Mouse (Mus musculus) lung, embryonic 15.5 days (tissue): ENCODE data around the gene Hsd3b7. TPM values are rescaled to one million over a fixed set of nuclear protein-coding genes. Genes with fewer than 3 reads are reported as not detected.
"Not testable (repeated sequence)": the region's sequence is repeated elsewhere in the genome, so short reads cannot be mapped to it uniquely, and the experiment has no call there.

Experiments used
- ATAC-seq: fragments of 200-750 bp; cut with Nextera tagmentation; 2 replicates; pipeline ENCODE4 v1.8.0; 2017; ENCODE audit warnings: moderate number of reproducible peaks, borderline replicate concordance; ENCODE audit not compliant: low FRiP score, low TSS enrichment; ENCODE audit errors: extremely low read depth
- H3K27ac ChIP-seq: fragments of 300-500 bp; sonication (generic); 2 replicates; pipeline ENCODE4 v1.5.1; 2015; ENCODE audit warnings: moderate library complexity, mild to moderate bottlenecking, inconsistent platforms
- H3K27me3 ChIP-seq: fragments of 300-500 bp; sonication (generic); 2 replicates; pipeline ENCODE4 v1.6.1; 2015; ENCODE audit warnings: inconsistent platforms
- H3K36me3 ChIP-seq: fragments of 300-500 bp; sonication (generic); 2 replicates; pipeline ENCODE4 v1.6.1; 2015; ENCODE audit warnings: inconsistent platforms
- H3K4me1 ChIP-seq: fragments of 300-500 bp; sonication (generic); 2 replicates; pipeline ENCODE4 v1.6.1; 2015; ENCODE audit warnings: inconsistent platforms
- H3K4me2 ChIP-seq: fragments of 300-500 bp; sonication (generic); 2 replicates; pipeline ENCODE4 v1.6.1; 2015; ENCODE audit warnings: inconsistent platforms, mild to moderate bottlenecking, moderate library complexity
- H3K4me3 ChIP-seq: fragments of 300-500 bp; sonication (generic); 2 replicates; pipeline ENCODE4 v1.5.1; 2015; ENCODE audit warnings: mild to moderate bottlenecking, inconsistent platforms
- H3K9ac ChIP-seq: fragments of 300-500 bp; sonication (generic); 2 replicates; pipeline ENCODE4 v1.6.1; 2015; ENCODE audit warnings: inconsistent platforms
- H3K9me3 ChIP-seq: fragments of 300-500 bp; sonication (generic); 2 replicates; pipeline ENCODE4 v1.6.1; 2016; ENCODE audit warnings: inconsistent platforms
- WGBS: fragments of 180-500 bp; shearing (Covaris S2); methylation state at CpG from one replicate; pipeline ENCODE4 v1.1.7; 2015; 5-methylcytosine and 5-hydroxymethylcytosine counted together
- polyA plus RNA-seq: library from polyadenylated mRNA; unstranded; fragments of >200 nt; fragmentation: Nextera tagmentation; extraction: Ambion mirVana; gene quantifications from 2 replicates; pipeline ENCODE4 v1.2.1, GENCODE M21; 2015

Gene Hsd3b7
- polyA plus RNA-seq, 1 experiment from 2014 or later: 24.3 TPM

DNA sequence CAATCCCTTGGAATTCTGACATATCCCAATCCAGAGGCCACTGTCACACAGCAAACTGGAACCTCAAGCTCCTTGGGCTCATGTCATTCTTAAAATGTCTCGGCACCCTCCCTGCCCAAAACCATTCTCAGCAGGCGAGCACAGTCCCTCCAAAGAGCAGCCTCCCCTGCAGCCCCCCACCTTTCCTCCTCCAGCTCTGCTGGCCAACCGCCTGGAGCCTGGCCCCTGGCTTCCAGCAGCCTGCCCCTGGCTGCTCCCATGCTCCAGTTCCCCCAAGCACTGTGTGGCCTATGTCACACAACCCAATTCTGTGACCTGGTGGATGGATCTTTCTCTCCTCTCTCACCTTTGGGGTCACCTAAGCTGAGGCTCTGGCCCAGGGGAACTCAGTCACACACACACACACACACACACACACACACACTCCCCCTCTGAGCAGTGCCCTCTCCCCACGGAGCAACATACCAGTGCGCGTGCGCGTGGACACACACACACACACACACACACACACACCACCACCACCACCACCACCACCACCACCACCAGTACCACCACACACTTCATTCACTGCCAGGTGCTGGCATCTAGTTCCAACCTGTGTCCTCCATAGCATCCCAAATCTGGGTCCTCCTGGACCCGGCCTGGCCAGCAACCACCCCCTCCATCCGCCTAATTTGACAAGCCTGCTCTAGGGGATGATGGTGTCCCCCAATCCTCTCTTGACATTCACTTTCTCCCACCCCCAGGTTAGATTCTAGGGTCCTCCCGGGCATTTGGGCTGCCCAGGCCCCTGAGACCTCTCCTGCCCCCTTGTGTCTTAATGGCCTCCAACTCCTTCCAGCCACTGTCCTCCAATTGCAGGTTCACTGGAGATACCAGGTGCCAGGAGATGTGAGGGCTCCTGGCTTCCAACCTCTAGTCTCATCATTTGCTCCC, 23.1 kb downstream of the Hsd3b7 start:
- no peak for ATAC-seq
- 65% methylated on average over 10 of the region's 11 CpGs for WGBS
- peak overlapping the region; percentile 89 for H3K4me2 ChIP-seq
- no peak overlapping the region for H3K9ac ChIP-seq
- H3K36me3 ChIP-seq: no peaks in the 10 kb centered on the region
- no peak overlapping the region for H3K27ac ChIP-seq
- no peaks in the 10 kb centered on the region for H3K9me3 ChIP-seq
- peak overlapping the region; percentile 49 for H3K4me3 ChIP-seq
- 0 out of 2 replicates have a peak, but pooled peaks cover 7% of the 10 kb centered on the region for H3K4me1 ChIP-seq
- no peaks in the 10 kb centered on the region for H3K27me3 ChIP-seq

DNA sequence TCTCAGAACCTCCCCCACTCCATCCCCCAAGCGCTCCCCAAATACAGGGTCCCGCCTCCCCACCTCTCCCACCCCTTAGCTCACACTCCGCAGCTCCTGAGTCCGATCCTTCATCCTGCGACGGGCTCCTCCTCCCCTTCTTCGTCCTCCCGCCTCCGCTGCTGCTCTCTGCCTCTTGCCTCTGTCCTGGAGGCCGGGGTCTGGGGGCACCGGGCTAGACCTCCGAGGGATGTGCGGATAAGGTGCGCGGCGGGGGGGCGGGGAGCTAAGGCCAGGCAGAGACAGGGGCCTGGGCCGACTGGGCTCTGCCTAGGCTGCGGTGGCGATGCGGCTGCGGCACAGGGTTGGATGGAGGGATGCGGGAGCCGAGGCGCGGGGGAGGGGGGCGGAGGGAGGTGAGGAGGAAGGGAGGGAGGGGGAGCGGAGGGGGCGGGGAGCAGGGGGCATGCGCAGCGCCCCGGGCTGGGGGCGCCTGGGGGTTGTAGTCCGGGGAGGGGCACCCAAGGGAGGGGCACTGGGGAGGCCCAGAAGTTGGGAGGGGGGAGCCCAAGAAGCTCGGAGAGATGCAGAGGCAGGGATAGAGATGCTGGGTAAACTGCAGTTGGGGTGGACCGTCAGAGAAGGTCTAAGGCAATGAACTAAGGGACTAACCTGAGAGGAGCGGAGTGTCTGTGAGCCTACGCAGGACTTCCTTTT, 23.9 kb downstream of the Hsd3b7 start, which contains the start of the genes Stx4a and Stx1b:
Gene Stx4a, plus strand, starts transcription at position 119 of the 696 bp plus-strand sequence.
Gene Stx1b, minus strand, starts transcription at position 374 of the 696 bp plus-strand sequence.
- Histone ChIP-seq H3K4me1 (0 out of 2 replicates have a peak, but pooled peaks cover 7% of the 10 kb centered on the region), H3K27ac (no peak within 1 kb of the TSS), H3K27me3 (no peaks in the 10 kb centered on the region), H3K36me3 (no peaks in the 10 kb centered on the region), H3K4me2 (peak within 1 kb of the TSS; percentile 89), H3K9ac (peak within 1 kb of the TSS; percentile 43; the same call in 1 of the 2 replicates), H3K9me3 (no peaks in the 10 kb centered on the region), H3K4me3 (peak within 1 kb of the TSS; percentile 49)
- 4% methylated on average over 35 of the region's 38 CpGs for WGBS
- peak; percentile 50; the same call in 1 of the 2 replicates for ATAC-seq

DNA sequence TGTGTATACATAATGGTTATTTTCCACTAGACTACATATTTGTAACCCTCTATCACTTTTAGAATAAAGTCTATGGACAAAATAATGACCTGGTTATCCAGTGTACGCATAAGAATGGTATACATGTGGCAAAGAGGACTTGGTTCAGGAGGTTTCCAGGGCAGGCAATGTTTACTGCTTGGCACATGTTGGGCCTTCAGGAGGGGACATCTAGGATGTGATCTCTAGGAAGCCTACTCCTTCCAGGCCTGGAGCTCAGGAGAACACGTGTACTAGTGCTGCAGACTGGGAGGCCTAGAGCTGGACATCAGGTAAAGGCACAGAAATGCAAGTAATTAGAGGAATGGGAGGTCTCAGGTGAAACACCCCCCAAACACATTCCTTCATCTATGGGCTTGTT, 35.1 kb downstream of the Hsd3b7 start:
- Histone ChIP-seq H3K27me3 (no peaks in the 10 kb centered on the region), H3K36me3 (no peaks in the 10 kb centered on the region), H3K27ac (no peak overlapping the region), H3K4me1 (peaks cover 1% of the 10 kb centered on the region; the same call in 1 of the 2 replicates), H3K9ac (no peak overlapping the region), H3K9me3 (no peaks in the 10 kb centered on the region), H3K4me3 (no peak overlapping the region), H3K4me2 (no peak overlapping the region)
- WGBS: 67% methylated on average over 2 of the region's 2 CpGs
- ATAC-seq: no peak

DNA sequence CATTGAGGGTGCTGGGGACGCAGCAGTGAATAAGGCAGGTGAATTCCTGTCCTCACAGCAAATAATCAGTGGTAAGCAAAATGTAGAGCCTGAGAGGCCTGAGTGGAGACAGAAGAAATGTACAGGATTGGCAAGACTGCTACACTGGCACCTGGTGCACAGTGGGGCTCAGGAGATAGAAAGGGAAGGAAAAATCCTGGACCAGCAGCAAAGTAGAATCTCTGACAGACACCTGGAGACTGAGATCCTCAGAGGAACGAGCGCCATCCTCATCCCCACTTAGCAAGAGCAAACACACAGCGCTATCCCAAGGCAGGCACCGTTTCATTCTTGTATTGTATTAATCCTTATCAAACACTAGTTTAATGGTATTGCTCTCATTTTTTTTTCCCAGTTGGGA, 37.1 kb downstream of the Hsd3b7 start:
- Histone ChIP-seq H3K36me3 (no peaks in the 10 kb centered on the region), H3K4me2 (no peak overlapping the region), H3K9ac (no peak overlapping the region), H3K9me3 (no peaks in the 10 kb centered on the region), H3K4me1 (peaks cover 9% of the 10 kb centered on the region), H3K27ac (no peak overlapping the region), H3K27me3 (no peaks in the 10 kb centered on the region), H3K4me3 (no peak overlapping the region)
- WGBS: 90% methylated on average over 5 of the region's 5 CpGs
- no peak for ATAC-seq

DNA sequence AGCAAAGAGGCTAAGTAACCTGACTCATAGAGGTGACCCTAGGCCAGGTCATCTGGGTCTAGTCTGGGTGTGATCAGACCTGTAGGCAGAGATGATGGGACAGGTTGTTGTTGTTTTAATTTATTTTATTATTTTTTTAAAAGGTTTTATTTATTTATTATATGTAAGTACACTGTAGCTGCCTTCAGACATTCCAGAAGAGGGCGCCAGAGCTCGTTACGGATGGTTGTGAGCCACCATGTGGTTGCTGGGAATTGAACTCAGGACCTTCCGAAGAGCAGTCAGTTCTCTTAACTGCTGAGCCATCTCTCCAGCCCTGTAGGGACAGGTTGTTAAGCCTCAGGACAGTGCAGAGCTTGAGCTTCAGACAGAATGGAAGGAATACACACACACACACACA, 37.5 kb downstream of the Hsd3b7 start:
- not testable (repeated sequence) for H3K4me2 ChIP-seq, H3K9me3 ChIP-seq, H3K9ac ChIP-seq, H3K27me3 ChIP-seq, H3K27ac ChIP-seq, H3K4me3 ChIP-seq, ATAC-seq, H3K36me3 ChIP-seq
- WGBS: 80% methylated on average over 4 of the region's 4 CpGs
- H3K4me1 ChIP-seq: peaks cover 13% of the 10 kb centered on the region

DNA sequence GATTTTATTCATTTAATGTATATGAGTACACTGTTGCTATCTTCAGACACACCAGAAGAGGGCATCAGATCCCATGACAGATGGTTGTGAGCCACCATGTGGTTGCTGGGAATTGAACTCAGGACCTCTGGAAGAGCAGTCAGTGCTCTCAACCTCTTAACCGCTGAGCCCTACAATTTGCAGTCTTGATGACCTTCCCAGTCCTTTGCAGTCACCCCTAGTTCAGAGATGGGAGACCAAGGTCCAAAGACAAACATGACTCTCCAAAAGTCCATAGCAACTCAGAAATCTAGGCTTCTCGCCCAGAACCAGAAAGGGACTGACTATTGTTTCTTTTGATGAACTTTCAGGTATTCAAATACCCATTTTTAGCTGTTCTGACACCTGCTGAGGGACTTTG, 39.6 kb downstream of the Hsd3b7 start:
- Histone ChIP-seq H3K4me1 (peaks cover 15% of the 10 kb centered on the region), H3K36me3 (peaks cover 16% of the 10 kb centered on the region), H3K4me2 (peak overlapping the region; percentile 82; the same call in 1 of the 2 replicates)
- not testable (repeated sequence) for ATAC-seq, H3K4me3 ChIP-seq, H3K27ac ChIP-seq, H3K9ac ChIP-seq, H3K9me3 ChIP-seq, H3K27me3 ChIP-seq
- 65% methylated on average over 2 of the region's 2 CpGs for WGBS

DNA sequence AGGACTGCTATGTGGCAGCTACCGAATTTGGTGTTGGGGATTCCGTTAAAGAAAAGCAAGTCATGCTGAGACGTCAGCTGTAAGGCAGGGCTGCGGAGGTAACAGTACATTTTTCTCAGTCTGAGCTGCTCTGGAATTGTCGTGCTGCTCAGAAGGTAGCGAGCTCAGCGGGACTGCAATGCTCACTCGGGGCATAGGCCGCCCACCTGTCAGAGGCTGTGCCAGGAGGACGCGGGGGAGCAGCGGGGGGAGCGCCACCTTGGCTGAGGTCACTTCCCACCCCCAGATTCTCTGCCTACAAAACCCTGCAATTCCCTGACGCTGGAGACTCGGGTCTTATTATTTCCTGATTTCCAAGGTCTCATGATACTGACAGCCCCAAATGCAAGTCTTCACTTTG, 40.5 kb downstream of the Hsd3b7 start:
- peak overlapping the region; percentile 82 for H3K4me2 ChIP-seq
- no peaks in the 10 kb centered on the region for H3K27me3 ChIP-seq
- no peak for ATAC-seq
- peaks cover 15% of the 10 kb centered on the region for H3K4me1 ChIP-seq
- H3K4me3 ChIP-seq: peak overlapping the region; percentile 82
- no peaks in the 10 kb centered on the region for H3K9me3 ChIP-seq
- H3K27ac ChIP-seq: peak overlapping the region; percentile 92
- peaks cover 16% of the 10 kb centered on the region for H3K36me3 ChIP-seq
- peak overlapping the region; percentile 76 for H3K9ac ChIP-seq
- 2% methylated on average over 15 of the region's 15 CpGs for WGBS

DNA sequence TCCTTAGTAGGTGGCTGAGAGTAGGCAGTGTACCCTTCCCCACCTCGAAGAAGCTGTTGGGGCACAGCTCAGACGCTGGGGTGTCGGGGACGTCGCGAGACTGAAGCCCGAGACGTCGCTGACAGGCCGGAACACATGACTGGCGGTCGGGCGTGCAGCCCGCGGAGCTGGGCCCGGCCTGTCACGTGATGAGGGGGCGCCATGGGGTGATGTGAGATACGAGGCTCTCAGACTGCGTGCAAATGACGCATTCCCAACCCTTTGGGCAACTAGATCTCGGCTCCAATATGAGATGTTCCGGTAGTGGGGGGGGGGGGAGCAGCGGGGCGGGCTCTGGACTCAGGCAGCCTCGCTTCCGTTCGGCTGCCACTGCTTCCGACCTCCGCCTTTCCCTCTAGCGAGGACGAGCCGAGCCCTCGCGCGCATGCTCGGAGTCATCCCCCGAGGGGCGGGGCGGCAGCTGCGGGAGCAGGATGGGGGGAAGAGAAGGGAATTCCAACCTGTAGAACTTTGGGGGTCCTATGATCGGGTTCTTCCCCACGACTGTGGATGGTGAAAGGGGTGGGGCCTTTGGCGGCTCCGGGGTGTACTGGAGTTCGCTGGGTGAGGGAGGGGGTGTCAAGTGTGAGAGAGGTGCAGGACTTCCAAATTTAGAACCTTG, 41.1 kb downstream of the Hsd3b7 start:
- no peaks in the 10 kb centered on the region for H3K27me3 ChIP-seq
- no peaks in the 10 kb centered on the region for H3K9me3 ChIP-seq
- H3K4me3 ChIP-seq: peak overlapping the region; percentile 82
- ATAC-seq: peak; percentile 95
- under 1% methylated on average over 46 of the region's 46 CpGs for WGBS
- H3K9ac ChIP-seq: peak overlapping the region; percentile 76
- H3K27ac ChIP-seq: peak overlapping the region; percentile 92
- peak overlapping the region; percentile 82 for H3K4me2 ChIP-seq
- H3K36me3 ChIP-seq: peaks cover 21% of the 10 kb centered on the region
- peaks cover 15% of the 10 kb centered on the region for H3K4me1 ChIP-seq

DNA sequence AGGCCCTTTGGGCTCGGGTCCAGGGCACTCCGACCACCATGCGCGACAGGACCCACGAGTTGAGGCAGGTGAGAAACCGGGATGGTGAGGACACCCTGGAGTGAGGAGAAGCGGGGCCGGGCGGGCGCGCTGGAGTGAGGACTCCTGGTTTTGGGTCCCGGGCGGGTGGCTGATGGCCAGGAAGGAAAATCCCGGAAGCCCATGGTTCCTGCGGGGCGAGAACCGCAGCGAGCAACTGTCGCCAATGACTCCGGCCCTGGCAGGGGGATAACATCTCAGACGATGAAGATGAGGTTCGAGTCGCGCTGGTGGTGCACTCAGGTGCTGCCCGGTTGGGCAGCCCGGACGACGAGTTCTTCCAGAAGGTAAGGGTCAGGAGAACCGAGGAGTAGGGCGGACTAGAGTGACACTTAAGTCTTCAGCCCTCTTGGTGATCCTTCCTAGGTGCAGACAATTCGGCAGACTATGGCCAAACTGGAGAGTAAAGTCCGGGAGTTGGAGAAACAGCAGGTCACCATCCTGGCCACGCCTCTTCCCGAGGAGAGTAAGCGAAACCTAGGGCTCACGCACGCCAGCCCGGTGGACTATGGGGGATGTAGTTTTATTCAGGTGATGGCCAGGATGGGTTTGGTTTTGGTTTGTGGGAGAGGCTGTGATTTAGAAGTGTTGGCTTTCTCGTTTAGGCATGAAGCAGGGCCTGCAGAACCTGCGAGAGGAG, 41.8 kb downstream of the Hsd3b7 start:
- Histone ChIP-seq H3K4me2 (peak overlapping the region; percentile 82), H3K36me3 (peaks cover 27% of the 10 kb centered on the region), H3K9me3 (no peaks in the 10 kb centered on the region), H3K4me3 (peak overlapping the region; percentile 82), H3K27me3 (no peaks in the 10 kb centered on the region), H3K27ac (peak overlapping the region; percentile 92), H3K9ac (peak overlapping the region; percentile 76), H3K4me1 (peaks cover 15% of the 10 kb centered on the region)
- peak; percentile 38 for ATAC-seq
- 1% methylated on average over 40 of the region's 40 CpGs for WGBS

DNA sequence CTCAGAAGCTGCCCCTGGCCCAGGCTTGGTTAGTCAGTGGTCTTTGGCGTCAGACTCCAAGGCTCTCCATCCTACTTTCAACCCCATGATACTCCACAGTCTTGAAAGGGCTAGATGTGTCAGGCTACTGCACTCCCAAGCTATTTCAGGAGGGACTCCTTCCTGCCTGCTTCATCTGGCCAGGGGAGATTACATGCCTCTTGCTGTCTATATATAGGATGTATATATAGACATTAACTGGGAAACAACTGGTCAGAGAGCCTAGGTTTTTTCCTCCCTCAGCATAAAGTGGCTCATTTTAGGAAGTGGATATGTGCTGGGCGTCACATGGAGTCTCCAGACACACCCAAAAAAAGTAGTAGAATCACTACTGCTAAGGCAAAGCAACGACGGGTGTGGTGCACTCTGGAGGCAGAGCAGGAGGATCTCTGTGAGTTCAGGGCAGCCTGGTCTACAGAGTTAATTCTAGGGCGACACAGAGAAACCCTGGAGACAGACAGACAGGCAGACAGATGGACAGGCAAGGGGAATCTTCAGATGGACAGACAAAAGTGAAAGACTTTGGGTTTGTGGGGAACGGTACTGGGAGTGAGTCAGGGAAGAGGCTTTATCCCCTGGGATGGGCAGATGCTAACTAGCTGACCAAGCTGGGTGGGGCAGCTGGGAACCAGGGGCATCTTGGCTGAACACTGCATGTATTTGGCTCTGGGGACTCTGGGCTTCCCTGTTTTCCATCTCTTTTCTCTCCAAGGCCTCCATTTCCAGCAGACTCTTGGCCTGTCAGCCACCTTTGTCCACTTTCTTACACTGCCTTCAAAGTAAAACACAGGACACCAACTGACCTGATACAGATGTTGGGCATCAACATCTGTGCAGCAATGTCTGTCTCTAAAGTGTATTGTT, 49.8 kb downstream of the Hsd3b7 start:
- H3K9ac ChIP-seq: no peak overlapping the region
- H3K9me3 ChIP-seq: no peaks in the 10 kb centered on the region
- no peaks in the 10 kb centered on the region for H3K4me1 ChIP-seq
- H3K4me2 ChIP-seq: no peak overlapping the region
- no peak for ATAC-seq
- H3K27me3 ChIP-seq: no peaks in the 10 kb centered on the region
- H3K27ac ChIP-seq: no peak overlapping the region
- WGBS: 68% methylated on average over 6 of the region's 6 CpGs
- no peak overlapping the region for H3K4me3 ChIP-seq
- peaks cover 16% of the 10 kb centered on the region; the same call in 1 of the 2 replicates for H3K36me3 ChIP-seq
